Mouse (Mus musculus) cerebellum, postnatal 36 days (tissue): ENCODE results near the gene Mindy3.
"Not testable (repeated sequence)": the region's sequence is repeated elsewhere in the genome, so short reads cannot be mapped to it uniquely, and the experiment has no call there.

ENCODE experiments used
- DNase-seq, 2 experiments: peaks; one replicate each; pipeline ENCODE4 v3.0.0; 2021 to 2022; ENCODE audit warnings: mixed read lengths in 2 of 2

Mindy3 gene

GRCm38 (mm10) chr2:12419262-12419655 is at the start of gene Mindy3:
TSS of gene Mindy3 (minus strand) at chr2:12419470.
- DNase-seq, result peak; percentile 80 to 85

GRCm38 (mm10) chr2:12459732-12460131 is 40.5 kb upstream of the Mindy3 start:
- no peak for DNase-seq

GRCm38 (mm10) chr2:12450108-12450507 is 30.8 kb upstream of the Mindy3 start:
- no peak for DNase-seq

- DNase-seq, result no peak
Measured at GRCm38 (mm10) chr2:12440120-12440519, 20.9 kb upstream of the Mindy3 start.

GRCm38 (mm10) chr2:12439543-12439942 is 20.3 kb upstream of the Mindy3 start:
- DNase-seq, result no peak

GRCm38 (mm10) chr2:12438181-12438580 is 18.9 kb upstream of the Mindy3 start:
- no peak for DNase-seq

- no peak for DNase-seq
Measured at GRCm38 (mm10) chr2:12432055-12432454, 12.8 kb upstream of the Mindy3 start.

GRCm38 (mm10) chr2:12424374-12424773 is 5.1 kb upstream of the Mindy3 start:
- DNase-seq, result no peak

DNA sequence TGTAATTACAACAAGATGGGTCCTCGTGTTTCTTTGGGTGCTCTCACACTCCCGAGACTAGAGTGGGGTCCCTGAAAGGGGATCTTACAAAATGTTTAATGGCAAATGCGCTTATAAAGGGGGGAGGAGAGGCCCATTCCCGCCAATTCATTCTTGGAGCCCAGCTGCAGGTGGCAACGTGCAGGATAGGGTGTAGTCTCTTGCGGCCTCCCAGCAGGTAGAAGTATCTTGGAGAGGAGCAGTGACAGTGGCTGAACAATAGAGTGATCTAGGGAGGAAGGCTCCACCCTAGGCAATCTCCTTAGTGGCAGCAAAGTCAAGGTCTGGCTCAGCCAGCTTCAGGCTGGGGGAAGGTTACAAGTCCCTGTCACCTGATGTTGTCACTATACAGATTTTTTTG is 4.2 kb upstream of the Mindy3 start:
- not testable (repeated sequence) for DNase-seq

GRCm38 (mm10) chr2:12418534-12419261 is 572 bp downstream of the Mindy3 start:
- DNase-seq, result peak in 1 of 2 experiments; percentile 49

DNA sequence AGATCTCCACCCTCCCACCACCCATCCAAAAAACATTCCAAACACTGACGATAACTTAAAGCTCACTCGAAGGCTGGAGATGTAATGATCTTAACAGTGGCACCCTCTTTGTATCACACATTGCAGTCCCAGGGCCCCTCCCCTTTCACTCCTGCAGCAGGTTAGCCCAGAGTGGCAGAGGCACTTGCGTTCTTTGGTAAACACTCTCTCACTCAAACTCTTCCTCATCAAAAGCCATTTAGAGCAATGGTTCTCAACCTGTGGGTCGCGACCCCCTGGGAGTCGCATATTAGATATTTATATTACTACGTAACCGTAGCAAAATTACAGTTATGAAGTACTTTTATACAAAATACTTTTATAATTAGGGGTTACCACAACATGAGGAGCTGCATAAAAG is 1.1 kb downstream of the Mindy3 start:
- no peak for DNase-seq

GRCm38 (mm10) chr2:12412309-12412708 is 7.0 kb downstream of the Mindy3 start:
- no peak for DNase-seq

DNA sequence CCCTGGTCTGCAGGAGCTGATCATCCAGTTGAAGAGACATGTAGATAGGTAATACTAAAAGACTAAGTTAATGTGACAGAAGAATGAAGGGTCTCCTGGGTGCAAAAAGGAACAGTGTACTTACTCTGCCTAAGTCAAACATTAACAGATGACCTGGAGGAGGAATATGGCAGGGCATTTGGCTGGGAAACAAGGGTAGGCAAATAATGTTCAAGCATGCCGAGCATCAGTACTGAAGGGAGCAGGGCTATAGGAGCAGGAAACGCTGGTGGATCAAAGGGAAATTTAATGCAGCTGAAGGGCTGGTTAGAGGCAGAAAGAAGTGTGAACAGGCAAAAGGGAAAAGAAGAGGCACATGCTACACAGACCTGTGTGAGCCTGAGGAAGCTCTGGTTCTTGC is 8.1 kb downstream of the Mindy3 start:
- DNase-seq, result no peak

GRCm38 (mm10) chr2:12406737-12407136 is 12.5 kb downstream of the Mindy3 start:
- DNase-seq, result no peak

DNA sequence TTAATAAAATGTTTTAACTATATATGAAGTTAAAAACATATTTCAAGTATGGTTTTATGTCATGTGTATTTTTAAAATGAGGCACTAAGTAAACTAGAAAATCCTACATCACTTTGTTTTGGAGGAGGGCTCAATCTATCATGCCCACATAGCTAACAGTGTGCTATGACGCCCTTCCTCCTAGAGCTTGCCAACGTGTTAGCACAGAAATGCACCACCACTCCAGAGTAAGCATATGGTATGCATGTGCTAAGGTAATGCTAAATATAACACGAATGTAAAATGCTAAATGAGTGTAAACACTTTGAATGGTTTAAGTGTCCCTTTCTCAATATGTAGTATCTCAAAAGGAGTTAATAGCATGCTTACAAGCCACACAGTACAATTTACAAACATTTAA is 16.8 kb downstream of the Mindy3 start:
- DNase-seq, result no peak

GRCm38 (mm10) chr2:12401137-12401536 is 18.1 kb downstream of the Mindy3 start:
- DNase-seq, result no peak

GRCm38 (mm10) chr2:12389028-12389427 is 30.2 kb downstream of the Mindy3 start:
- peak in 1 of 2 experiments; percentile 11 for DNase-seq

DNA sequence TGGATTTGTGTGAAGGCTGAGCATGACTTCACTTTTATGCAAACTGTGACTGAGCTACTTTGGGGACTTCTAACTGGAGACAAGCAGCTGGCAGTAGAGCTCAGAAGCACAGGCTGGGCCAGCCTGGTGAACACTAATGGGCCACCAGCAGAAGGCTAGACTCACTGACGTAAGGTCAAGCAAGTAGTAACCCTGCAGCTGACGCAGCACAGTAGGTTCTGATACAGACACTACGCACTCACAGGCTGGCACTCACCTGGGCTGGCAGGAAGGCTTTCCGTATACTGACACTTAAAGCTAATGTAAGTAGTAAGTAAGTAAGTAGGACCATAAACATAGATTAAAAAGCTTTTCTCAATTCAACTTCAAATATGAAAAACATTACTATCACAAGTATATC is 30.7 kb downstream of the Mindy3 start:
- DNase-seq, result no peak

DNA sequence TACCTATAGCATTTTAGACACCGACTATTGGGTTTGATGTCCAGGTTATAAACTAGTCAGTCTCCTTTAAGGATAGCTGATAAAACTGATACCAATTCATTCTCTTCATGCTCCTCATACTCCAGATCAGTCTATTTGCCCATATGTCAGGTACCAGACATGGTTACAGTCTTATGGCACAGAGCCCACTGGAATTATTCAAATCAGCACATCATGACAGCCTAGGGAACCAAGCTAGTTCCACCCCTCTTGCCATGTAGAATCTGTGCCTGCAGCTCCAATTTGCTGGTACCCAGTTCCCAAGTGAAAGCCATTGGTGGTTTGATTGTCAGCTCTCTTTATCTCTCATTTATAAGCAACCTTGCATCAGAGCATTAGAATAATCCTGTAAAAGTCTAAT is 34.9 kb downstream of the Mindy3 start:
- DNase-seq, result no peak

- no peak for DNase-seq
Measured at GRCm38 (mm10) chr2:12382650-12383049, 36.6 kb downstream of the Mindy3 start.

DNA sequence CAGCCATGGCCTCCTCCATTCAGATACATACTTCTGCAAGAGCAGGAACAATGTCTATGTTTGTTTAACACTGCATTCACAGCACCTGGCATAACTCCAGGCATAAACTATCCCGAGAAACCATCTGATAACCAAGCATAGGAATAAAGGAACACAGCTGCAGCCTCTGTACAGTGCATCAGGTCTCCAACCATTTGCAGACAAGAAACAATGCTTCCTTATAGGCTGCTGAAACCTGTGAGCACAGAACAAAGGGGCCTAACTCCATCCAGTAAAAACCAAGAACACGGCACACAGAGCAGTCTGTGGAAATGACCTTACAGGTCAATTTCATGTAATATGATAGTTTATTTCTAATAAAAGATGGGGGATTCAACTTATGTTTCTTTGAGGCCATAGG is 39.0 kb downstream of the Mindy3 start:
- DNase-seq, result no peak

DNA sequence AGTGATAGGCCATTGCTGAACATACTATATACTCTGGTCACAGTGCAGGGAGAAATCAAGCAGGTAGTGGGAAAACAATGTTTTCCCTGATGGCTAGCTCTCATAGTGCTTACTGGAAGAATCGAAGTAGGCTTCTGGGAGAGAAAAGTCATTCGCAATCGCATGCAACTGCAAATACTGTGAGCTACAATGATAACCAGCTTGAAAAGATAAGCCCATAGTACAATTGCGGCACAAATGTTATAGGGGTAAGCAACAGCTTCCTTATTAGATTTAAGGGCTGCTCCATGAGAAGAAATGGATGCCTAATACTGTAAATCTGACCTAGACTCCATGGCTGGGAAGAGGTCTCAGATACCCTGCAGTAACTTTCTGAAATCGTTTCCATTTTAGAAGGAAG is 40.7 kb downstream of the Mindy3 start:
- DNase-seq, result no peak

- DNase-seq, result no peak
Measured at GRCm38 (mm10) chr2:12377024-12377423, 42.2 kb downstream of the Mindy3 start.

- no peak for DNase-seq
Measured at GRCm38 (mm10) chr2:12372883-12373282, 46.4 kb downstream of the Mindy3 start.

DNA sequence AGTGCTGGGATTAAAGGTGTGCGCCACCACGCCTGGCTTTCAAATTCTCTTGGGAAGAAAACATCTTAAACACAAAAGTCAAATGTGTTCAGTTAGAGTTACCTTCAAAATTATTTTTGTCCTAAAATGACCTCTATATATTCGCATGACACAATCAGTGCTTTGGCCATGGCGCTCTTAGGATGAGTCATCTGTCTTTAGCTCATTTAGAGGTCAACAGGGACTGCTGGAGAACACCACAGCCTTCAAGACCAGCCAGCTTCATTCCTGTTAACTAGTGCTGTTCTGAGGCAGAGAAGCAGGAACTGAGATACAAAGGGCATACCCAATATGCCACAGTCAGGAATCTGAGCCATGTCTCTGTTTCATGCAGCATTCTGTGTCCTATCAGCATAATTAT is 47.9 kb downstream of the Mindy3 start:
- no peak for DNase-seq
